Mouse (Mus musculus) layer of hippocampus, adult 9-10 months (tissue): ENCODE measurements around the gene Spsb4.

Experiments used
- DNase-seq: peaks from one replicate; pipeline ENCODE4 v3.0.0; 2022; ENCODE audit warnings: low spot score

Spsb4 gene

GRCm38 (mm10) chr9:96978147-96978782 is 40.4 kb downstream of the Spsb4 start:
- no peak for DNase-seq

GRCm38 (mm10) chr9:96977287-96978145 is 41.1 kb downstream of the Spsb4 start:
- DNase-seq, result no peak

GRCm38 (mm10) chr9:96973091-96973490 is 45.6 kb downstream of the Spsb4 start:
- DNase-seq, result no peak

GRCm38 (mm10) chr9:96971625-96972404 is 46.8 kb downstream of the Spsb4 start:
- no peak for DNase-seq

GRCm38 (mm10) chr9:96967516-96967915 is 51.1 kb downstream of the Spsb4 start:
- no peak for DNase-seq

GRCm38 (mm10) chr9:96966465-96966864 is 52.2 kb downstream of the Spsb4 start:
- DNase-seq, result no peak

- DNase-seq, result no peak
Observed at GRCm38 (mm10) chr9:96963443-96964215, 55.0 kb downstream of the Spsb4 start.

- DNase-seq, result no peak
Observed at GRCm38 (mm10) chr9:96962714-96963113, 55.9 kb downstream of the Spsb4 start.

GRCm38 (mm10) chr9:96961986-96962701 is 56.5 kb downstream of the Spsb4 start:
- no peak for DNase-seq

- peak; percentile 20 for DNase-seq
Observed at GRCm38 (mm10) chr9:96961006-96961405, 57.6 kb downstream of the Spsb4 start.

GRCm38 (mm10) chr9:96960241-96960640 is 58.4 kb downstream of the Spsb4 start:
- no peak for DNase-seq

GRCm38 (mm10) chr9:96959469-96959868 is 59.2 kb downstream of the Spsb4 start:
- no peak for DNase-seq

- DNase-seq, result no peak
Observed at GRCm38 (mm10) chr9:96958009-96958615, 60.5 kb downstream of the Spsb4 start.

- DNase-seq, result no peak
Observed at GRCm38 (mm10) chr9:96957298-96957865, 61.3 kb downstream of the Spsb4 start.

- DNase-seq, result no peak
Observed at GRCm38 (mm10) chr9:96956646-96957297, 61.9 kb downstream of the Spsb4 start.

- DNase-seq, result no peak
Observed at GRCm38 (mm10) chr9:96954063-96954809, 64.4 kb downstream of the Spsb4 start.

- no peak for DNase-seq
Observed at GRCm38 (mm10) chr9:96953443-96953842, 65.2 kb downstream of the Spsb4 start.

- DNase-seq, result peak; percentile 18
Observed at GRCm38 (mm10) chr9:96952310-96952975, 66.2 kb downstream of the Spsb4 start.

GRCm38 (mm10) chr9:96949551-96949950 is 69.1 kb downstream of the Spsb4 start:
- DNase-seq, result no peak
